Mouse (Mus musculus) hindbrain, postnatal 0 days (tissue): ENCODE measurements at regions not wholly inside any gene's neighbourhood (a gene's known extent, or its start where the extent isn't known, plus 50 kb on each side); places are given as distances from the start of the nearest gene placed in this dataset.

ENCODE experiments used
- ATAC-seq: fragments of 200-750 bp; cut with Nextera tagmentation; 2 replicates; pipeline ENCODE4 v1.8.0; 2017; ENCODE audit warnings: mild to moderate bottlenecking, moderate TSS enrichment, moderate library complexity
- DNase-seq: peaks from one replicate; pipeline ENCODE4 v3.0.0-alpha.2; 2015; ENCODE audit warnings: low spot score
- H3K27ac ChIP-seq: fragments of 300-500 bp; sonication (generic); 2 replicates; pipeline ENCODE4 v1.5.1; 2014; ENCODE audit warnings: mild to moderate bottlenecking
- H3K27me3 ChIP-seq: fragments of 300-500 bp; sonication (generic); 2 replicates; pipeline ENCODE4 v1.6.1; 2014; ENCODE audit warnings: low read length, mixed read lengths; ENCODE audit not compliant: insufficient read depth
- H3K36me3 ChIP-seq: fragments of 300-500 bp; sonication (generic); 2 replicates; pipeline ENCODE4 v1.6.1; 2014; ENCODE audit warnings: low read length, mixed read lengths; ENCODE audit not compliant: insufficient read depth
- H3K4me1 ChIP-seq: fragments of 300-500 bp; sonication (generic); 2 replicates; pipeline ENCODE4 v1.6.1; 2014; ENCODE audit warnings: antibody characterized with exemption, low read length, mixed read lengths; ENCODE audit not compliant: insufficient read depth
- H3K4me2 ChIP-seq: fragments of 300-500 bp; sonication (generic); 2 replicates; pipeline ENCODE4 v1.6.1; 2014; ENCODE audit warnings: low read depth, mild to moderate bottlenecking, low read length, moderate library complexity, mixed read lengths
- H3K4me3 ChIP-seq: fragments of 300-500 bp; sonication (generic); 2 replicates; pipeline ENCODE4 v1.5.1; 2014; ENCODE audit warnings: low read length
- H3K9ac ChIP-seq: fragments of 300-500 bp; sonication (generic); replicated peaks from 2 replicates; pipeline ENCODE4 v1.6.1; 2014; ENCODE audit warnings: mild to moderate bottlenecking, low read length, moderate library complexity, mixed read lengths
- H3K9me3 ChIP-seq: fragments of 300-500 bp; sonication (generic); 2 replicates; pipeline ENCODE4 v1.6.1; 2016; ENCODE audit warnings: low read length, mixed read lengths
- CTCF ChIP-seq: IDR thresholded peaks from 2 replicates; pipeline ENCODE4 v1.5.1; 2016; ENCODE audit warnings: antibody characterized with exemption, control low read depth, low read depth
- WGBS: fragments of 180-500 bp; shearing (Covaris S2); extraction: QIAGEN DNeasy Blood & Tissue Kit; methylation state at CpG from one replicate; pipeline ENCODE4 v1.1.7; 2014; 5-methylcytosine and 5-hydroxymethylcytosine counted together

GRCm38 (mm10) chr12:39797843-39798242, 240.0 kb downstream of the Arl4a start:
- Histone ChIP-seq H3K4me1 (no peaks in the 10 kb centered on the region), H3K4me2 (no peak overlapping the region), H3K9ac (no peak overlapping the region), H3K4me3 (no peak overlapping the region), H3K9me3 (no peaks in the 10 kb centered on the region), H3K27ac (no peak overlapping the region), H3K27me3 (no peaks in the 10 kb centered on the region), H3K36me3 (no peaks in the 10 kb centered on the region)
- WGBS: 76% methylated on average over 2 of the region's 2 CpGs
- ATAC-seq (no peak), DNase-seq (no peak)
- TF ChIP-seq CTCF: no peak

GRCm38 (mm10) chr12:39796939-39797338, 240.9 kb downstream of the Arl4a start:
- Histone ChIP-seq H3K27ac (no peak overlapping the region), H3K9ac (no peak overlapping the region), H3K36me3 (no peaks in the 10 kb centered on the region), H3K4me3 (no peak overlapping the region), H3K27me3 (no peaks in the 10 kb centered on the region), H3K9me3 (no peaks in the 10 kb centered on the region), H3K4me1 (no peaks in the 10 kb centered on the region), H3K4me2 (no peak overlapping the region)
- no peak for DNase-seq
- 59% methylated on average over 3 of the region's 3 CpGs for WGBS
- ATAC-seq: peak; percentile 38; the same call in 1 of the 2 replicates
- no peak for TF ChIP-seq CTCF

GRCm38 (mm10) chr12:39785026-39785425, 252.8 kb downstream of the Arl4a start:
- 80% methylated on average over 3 of the region's 3 CpGs for WGBS
- Histone ChIP-seq H3K36me3 (no peaks in the 10 kb centered on the region), H3K9ac (no peak overlapping the region), H3K27me3 (no peaks in the 10 kb centered on the region), H3K9me3 (no peaks in the 10 kb centered on the region), H3K27ac (no peak overlapping the region), H3K4me2 (no peak overlapping the region), H3K4me1 (no peaks in the 10 kb centered on the region), H3K4me3 (no peak overlapping the region)
- ATAC-seq (no peak), DNase-seq (no peak)
- no peak for TF ChIP-seq CTCF

GRCm38 (mm10) chr12:39784532-39784931, 253.3 kb downstream of the Arl4a start:
- ATAC-seq: no peak
- no peak for TF ChIP-seq CTCF
- no peaks in the 10 kb centered on the region for H3K36me3 ChIP-seq
- no peak overlapping the region for H3K4me3 ChIP-seq
- WGBS: 84% methylated on average over 3 of the region's 3 CpGs
- H3K4me1 ChIP-seq: no peaks in the 10 kb centered on the region
- no peak for DNase-seq
- no peak overlapping the region for H3K9ac ChIP-seq
- H3K9me3 ChIP-seq: no peaks in the 10 kb centered on the region
- H3K4me2 ChIP-seq: no peak overlapping the region
- H3K27me3 ChIP-seq: no peaks in the 10 kb centered on the region
- no peak overlapping the region for H3K27ac ChIP-seq

GRCm38 (mm10) chr12:39776173-39776572, 261.7 kb downstream of the Arl4a start:
- TF ChIP-seq CTCF: no peak

GRCm38 (mm10) chr12:39766988-39767387, 270.8 kb downstream of the Arl4a start:
- Histone ChIP-seq H3K4me2 (no peak overlapping the region), H3K9ac (no peak overlapping the region), H3K4me3 (no peak overlapping the region), H3K4me1 (no peaks in the 10 kb centered on the region), H3K9me3 (no peaks in the 10 kb centered on the region), H3K27ac (no peak overlapping the region), H3K36me3 (no peaks in the 10 kb centered on the region), H3K27me3 (no peaks in the 10 kb centered on the region)
- TF ChIP-seq CTCF: no peak
- WGBS: 74% methylated on average over 11 of the region's 11 CpGs
- DNase-seq (no peak), ATAC-seq (no peak)

More at GRCm38 (mm10) chr12:39776173-39776572, 261.7 kb downstream of the Arl4a start:
- Histone ChIP-seq H3K4me2 (no peak overlapping the region), H3K4me1 (no peaks in the 10 kb centered on the region), H3K9me3 (no peaks in the 10 kb centered on the region), H3K27ac (no peak overlapping the region), H3K36me3 (no peaks in the 10 kb centered on the region), H3K4me3 (no peak overlapping the region), H3K9ac (no peak overlapping the region), H3K27me3 (no peaks in the 10 kb centered on the region)
- DNase-seq: no peak
- 91% methylated on average over 3 of the region's 3 CpGs for WGBS
- no peak for ATAC-seq

GRCm38 (mm10) chr12:39763529-39763928, 274.3 kb downstream of the Arl4a start:
- Histone ChIP-seq H3K4me2 (no peak overlapping the region), H3K27ac (no peak overlapping the region), H3K4me3 (no peak overlapping the region), H3K27me3 (no peaks in the 10 kb centered on the region), H3K9me3 (no peaks in the 10 kb centered on the region), H3K9ac (no peak overlapping the region), H3K4me1 (no peaks in the 10 kb centered on the region), H3K36me3 (no peaks in the 10 kb centered on the region)
- no peak for ATAC-seq
- no peak for TF ChIP-seq CTCF
- no peak for DNase-seq
- 87% methylated on average over 3 of the region's 3 CpGs for WGBS
